Mouse (Mus musculus): ENCODE measurements around the gene Ano6. TPM values are rescaled to one million over a fixed set of nuclear protein-coding genes. Genes with fewer than 3 reads are reported as not detected.

Gene Ano6
- polyA plus RNA-seq, 1 experiment from 2014 or later: 6.9 TPM

- DNase-seq (peak; percentile 79), ATAC-seq (0 out of 2 replicates have a peak, but pooled peaks have one; percentile 47)
- WGBS (ENCODE audit: insufficient replicate concordance): 59% methylated on average over 14 of the region's 14 CpGs
- Histone ChIP-seq H3K36me3 (replicated peaks; ENCODE audit: insufficient read depth, low read length) (no peaks in the 10 kb centered on the region), H3K27ac (ENCODE audit: low read depth) (no peak overlapping the region), H3K9ac (replicated peaks) (no peak overlapping the region), H3K27me3 (ENCODE audit: insufficient read depth, low read length) (no peaks in the 10 kb centered on the region), H3K4me3 (ENCODE audit: low read depth, low read length) (no peak overlapping the region), H3K4me1 (ENCODE audit: insufficient read depth) (no peaks in the 10 kb centered on the region), H3K9me3 (ENCODE audit: low read length) (no peaks in the 10 kb centered on the region), H3K4me2 (ENCODE audit: low read depth, low read length) (no peak overlapping the region)
- TF ChIP-seq EP300 (IDR thresholded peaks at IDR 0.05; ENCODE audit: low read depth) (no peak), CTCF (IDR thresholded peaks at IDR 0.05; ENCODE audit: low read depth) (peak; percentile 93)
These were observed 17.5 kb upstream of the Ano6 start for GRCm38 (mm10) chr15:95772861-95773836.

GRCm38 (mm10) chr15:95774197-95774596, 16.4 kb upstream of the Ano6 start:
- ATAC-seq: no peak
- H3K4me2 ChIP-seq (ENCODE audit: low read depth, low read length): no peak overlapping the region
- WGBS (ENCODE audit: insufficient replicate concordance): 70% methylated on average over 6 of the region's 6 CpGs

GRCm38 (mm10) chr15:95774674-95775414, 15.8 kb upstream of the Ano6 start:
- ATAC-seq: no peak
- H3K4me1 ChIP-seq (ENCODE audit: insufficient read depth): no peaks in the 10 kb centered on the region
- no peak overlapping the region for H3K9ac ChIP-seq (replicated peaks)
- WGBS (ENCODE audit: insufficient replicate concordance): 78% methylated on average over 9 of the region's 9 CpGs
- no peaks in the 10 kb centered on the region for H3K9me3 ChIP-seq (ENCODE audit: low read length)
- no peak overlapping the region for H3K4me2 ChIP-seq (ENCODE audit: low read depth, low read length)
- no peaks in the 10 kb centered on the region for H3K36me3 ChIP-seq (replicated peaks; ENCODE audit: insufficient read depth, low read length)
- H3K27ac ChIP-seq (ENCODE audit: low read depth): no peak overlapping the region
- TF ChIP-seq EP300 (IDR thresholded peaks at IDR 0.05; ENCODE audit: low read depth): no peak
- no peak for TF ChIP-seq CTCF (IDR thresholded peaks at IDR 0.05; ENCODE audit: low read depth)
- H3K4me3 ChIP-seq (ENCODE audit: low read depth, low read length): no peak overlapping the region
- no peaks in the 10 kb centered on the region for H3K27me3 ChIP-seq (ENCODE audit: insufficient read depth, low read length)
- no peak for DNase-seq

More at GRCm38 (mm10) chr15:95774197-95774596, 16.4 kb upstream of the Ano6 start:
- Histone ChIP-seq H3K27me3 (ENCODE audit: insufficient read depth, low read length) (no peaks in the 10 kb centered on the region), H3K9ac (replicated peaks) (no peak overlapping the region), H3K27ac (ENCODE audit: low read depth) (no peak overlapping the region), H3K4me1 (ENCODE audit: insufficient read depth) (no peaks in the 10 kb centered on the region), H3K9me3 (ENCODE audit: low read length) (no peaks in the 10 kb centered on the region), H3K4me3 (ENCODE audit: low read depth, low read length) (no peak overlapping the region), H3K36me3 (replicated peaks; ENCODE audit: insufficient read depth, low read length) (no peaks in the 10 kb centered on the region)
- no peak for DNase-seq
- TF ChIP-seq EP300 (IDR thresholded peaks at IDR 0.05; ENCODE audit: low read depth): no peak
- TF ChIP-seq CTCF (IDR thresholded peaks at IDR 0.05; ENCODE audit: low read depth): no peak

- DNase-seq: no peak
- Histone ChIP-seq H3K27me3 (ENCODE audit: insufficient read depth, low read length) (no peaks in the 10 kb centered on the region), H3K4me2 (ENCODE audit: low read depth, low read length) (no peak overlapping the region), H3K36me3 (replicated peaks; ENCODE audit: insufficient read depth, low read length) (no peaks in the 10 kb centered on the region), H3K9me3 (ENCODE audit: low read length) (no peaks in the 10 kb centered on the region), H3K4me3 (ENCODE audit: low read depth, low read length) (no peak overlapping the region), H3K9ac (replicated peaks) (no peak overlapping the region), H3K27ac (ENCODE audit: low read depth) (no peak overlapping the region), H3K4me1 (ENCODE audit: insufficient read depth) (no peaks in the 10 kb centered on the region)
- TF ChIP-seq CTCF (IDR thresholded peaks at IDR 0.05; ENCODE audit: low read depth): no peak
- TF ChIP-seq EP300 (IDR thresholded peaks at IDR 0.05; ENCODE audit: low read depth): no peak
- WGBS (ENCODE audit: insufficient replicate concordance): 69% methylated on average over 2 of the region's 2 CpGs
- no peak for ATAC-seq
These were observed 12.9 kb upstream of the Ano6 start for GRCm38 (mm10) chr15:95777743-95778142.

- TF ChIP-seq CTCF (IDR thresholded peaks at IDR 0.05; ENCODE audit: low read depth) (no peak), EP300 (IDR thresholded peaks at IDR 0.05; ENCODE audit: low read depth) (no peak)
- Histone ChIP-seq H3K9ac (replicated peaks) (no peak overlapping the region), H3K4me3 (ENCODE audit: low read depth, low read length) (no peak overlapping the region), H3K4me1 (ENCODE audit: insufficient read depth) (no peaks in the 10 kb centered on the region), H3K36me3 (replicated peaks; ENCODE audit: insufficient read depth, low read length) (no peaks in the 10 kb centered on the region), H3K4me2 (ENCODE audit: low read depth, low read length) (no peak overlapping the region), H3K9me3 (ENCODE audit: low read length) (no peaks in the 10 kb centered on the region), H3K27ac (ENCODE audit: low read depth) (no peak overlapping the region), H3K27me3 (ENCODE audit: insufficient read depth, low read length) (no peaks in the 10 kb centered on the region)
- ATAC-seq (no peak), DNase-seq (no peak)
- 60% methylated on average over 4 of the region's 4 CpGs for WGBS (ENCODE audit: insufficient replicate concordance)
These were observed 11.9 kb upstream of the Ano6 start for GRCm38 (mm10) chr15:95778710-95779109.

GRCm38 (mm10) chr15:95786624-95787023, 4.0 kb upstream of the Ano6 start:
- Histone ChIP-seq H3K9me3 (ENCODE audit: low read length) (no peaks in the 10 kb centered on the region), H3K9ac (replicated peaks) (no peak overlapping the region), H3K4me1 (ENCODE audit: insufficient read depth) (peaks cover 6% of the 10 kb centered on the region; the same call in 1 of the 2 replicates), H3K27ac (ENCODE audit: low read depth) (no peak overlapping the region), H3K4me3 (ENCODE audit: low read depth, low read length) (no peak overlapping the region), H3K27me3 (ENCODE audit: insufficient read depth, low read length) (no peaks in the 10 kb centered on the region), H3K36me3 (replicated peaks; ENCODE audit: insufficient read depth, low read length) (no peaks in the 10 kb centered on the region), H3K4me2 (ENCODE audit: low read depth, low read length) (no peak overlapping the region)
- 75% methylated on average over 4 of the region's 4 CpGs for WGBS (ENCODE audit: insufficient replicate concordance)
- ATAC-seq (no peak), DNase-seq (no peak)
- TF ChIP-seq CTCF (IDR thresholded peaks at IDR 0.05; ENCODE audit: low read depth) (no peak), EP300 (IDR thresholded peaks at IDR 0.05; ENCODE audit: low read depth) (no peak)
